Mouse (Mus musculus) layer of hippocampus, adult 2 months (tissue): ENCODE results near the gene H2al1h. TPM values are rescaled to one million over a fixed set of nuclear protein-coding genes. Genes with fewer than 3 reads are reported as not detected.

Experiments used
- DNase-seq, 2 experiments: peaks; one replicate each; pipeline ENCODE4 v3.0.0; 2022; ENCODE audit warnings: low spot score in 2 of 2
- H3K27ac ChIP-seq: fragments of 200-600 bp; 2 replicates; pipeline ENCODE4 v1.8.1; 2022
- H3K4me3 ChIP-seq: fragments of 200-600 bp; 2 replicates; pipeline ENCODE4 v1.8.1; 2022; ENCODE audit warnings: mild to moderate bottlenecking
- CTCF ChIP-seq: fragments of 200-600 bp; conservative IDR thresholded peaks from 2 replicates; pipeline ENCODE4 v1.8.1; 2022; ENCODE audit warnings: antibody characterized with exemption, mild to moderate bottlenecking, moderate library complexity
- total RNA-seq, 2 experiments: library from RNA; stranded (reverse); gene quantifications; 2 replicates each; pipeline ENCODE4 v1.2.3; 2021

The H2al1h gene
- total RNA-seq, 2 experiments from 2014 or later: not detected

DNA sequence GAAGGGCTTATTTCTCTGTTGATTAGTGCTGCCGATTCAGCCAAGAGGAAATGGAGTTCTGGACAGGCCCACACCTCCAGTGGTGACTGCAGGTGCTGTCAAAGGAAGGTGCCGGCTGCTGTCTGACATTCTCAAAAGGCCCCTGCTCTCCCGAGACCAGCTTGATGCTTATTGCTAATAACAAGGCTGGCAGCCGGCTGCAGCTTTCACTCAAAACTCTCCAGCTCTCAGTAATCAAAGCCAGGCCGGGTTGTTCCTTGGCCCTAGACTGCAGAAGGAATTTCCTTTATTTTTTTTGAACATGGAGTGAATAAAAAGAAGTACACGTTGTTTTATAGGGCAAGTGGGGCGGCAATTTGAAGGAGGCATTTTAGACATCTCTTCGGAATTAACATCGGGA, 24.5 kb downstream of the H2al1h start:
- no peak for TF ChIP-seq CTCF
- no peak overlapping the region for H3K4me3 ChIP-seq
- DNase-seq: peak in 1 of 2 experiments; percentile 8
- H3K27ac ChIP-seq: peak overlapping the region; percentile 72

DNA sequence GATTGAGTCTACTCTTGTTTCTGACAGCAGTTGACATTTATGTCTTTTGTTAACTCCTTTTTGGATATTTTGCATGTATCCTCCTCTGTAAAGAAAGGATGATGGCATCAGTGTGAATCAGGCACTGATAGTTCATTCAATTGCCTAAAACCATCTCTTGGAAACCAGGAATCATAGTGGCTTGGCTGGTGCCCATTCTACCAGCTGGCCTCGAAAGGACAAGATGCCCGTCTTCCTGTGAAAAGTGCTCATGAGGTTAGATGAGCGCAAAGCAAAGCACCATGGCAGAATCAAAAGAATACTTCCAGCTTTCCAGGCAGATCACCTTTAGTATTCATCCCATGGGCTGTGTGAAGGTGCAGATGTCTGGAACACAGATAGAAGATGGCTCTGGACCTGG, 25.5 kb downstream of the H2al1h start:
- Histone ChIP-seq H3K4me3 (no peak overlapping the region), H3K27ac (peak overlapping the region; percentile 43; the same call in 1 of the 2 replicates)
- no peak for TF ChIP-seq CTCF
- no peak for DNase-seq

DNA sequence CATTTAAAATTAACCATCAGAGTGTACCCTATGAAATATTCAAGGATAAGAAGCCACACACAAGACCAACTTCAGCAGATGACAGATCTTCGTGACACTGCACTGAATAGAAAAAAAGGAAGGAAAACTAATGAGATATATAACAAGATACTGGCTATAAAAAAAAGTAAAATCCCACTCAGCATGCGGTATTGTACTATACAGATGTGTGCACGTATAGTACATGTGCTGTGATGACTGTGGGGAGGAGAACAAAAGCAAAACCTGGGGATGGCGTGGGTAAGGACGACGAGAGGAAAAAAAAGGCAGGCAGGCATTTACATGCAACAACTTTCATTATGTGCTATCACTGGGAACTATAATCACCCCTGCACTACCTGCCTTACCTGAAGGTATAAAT, 39.5 kb downstream of the H2al1h start:
- Histone ChIP-seq H3K4me3 (no peak overlapping the region), H3K27ac (no peak overlapping the region)
- no peak for DNase-seq
- TF ChIP-seq CTCF: no peak

DNA sequence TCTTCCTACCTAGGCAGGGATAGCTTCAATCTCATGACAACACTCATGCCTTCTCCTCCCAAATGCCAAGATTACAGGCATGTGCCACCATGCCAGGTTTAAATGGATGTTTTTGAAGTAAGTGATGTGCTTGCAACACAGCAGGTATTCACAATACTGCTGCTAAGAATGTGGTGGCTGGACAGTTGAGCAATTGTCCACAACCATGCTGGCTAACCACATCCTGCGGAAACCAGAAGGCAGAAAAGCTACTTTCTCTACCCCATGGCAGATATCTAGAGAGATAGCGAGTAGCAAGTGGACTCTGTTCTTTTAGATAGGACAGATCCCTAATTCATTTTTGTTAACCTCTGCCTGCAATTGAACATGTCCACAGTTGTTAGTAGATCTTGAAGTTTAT, 40.0 kb downstream of the H2al1h start:
- no peak for TF ChIP-seq CTCF
- Histone ChIP-seq H3K27ac (no peak overlapping the region), H3K4me3 (no peak overlapping the region)
- no peak for DNase-seq

DNA sequence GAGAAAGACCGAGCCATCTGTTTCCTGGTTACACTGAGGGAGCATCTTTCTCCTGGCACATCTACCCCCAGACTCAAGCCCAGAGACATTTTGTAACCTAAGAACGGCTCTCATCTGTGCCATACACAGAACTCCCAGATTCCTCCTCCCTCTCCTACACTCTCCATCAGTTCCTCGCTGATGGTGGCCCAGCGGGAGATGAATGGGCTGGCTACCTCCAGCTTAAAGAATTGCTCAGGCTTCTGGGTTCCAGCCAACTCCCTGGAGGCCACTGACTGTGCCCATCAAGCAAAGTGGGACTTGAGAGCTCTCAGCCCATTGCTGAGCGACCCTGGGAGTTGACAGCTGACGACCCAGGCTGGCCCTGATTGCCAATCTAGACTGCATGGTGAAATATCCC, 42.6 kb downstream of the H2al1h start:
- H3K4me3 ChIP-seq: no peak overlapping the region
- no peak overlapping the region for H3K27ac ChIP-seq
- DNase-seq: no peak

DNA sequence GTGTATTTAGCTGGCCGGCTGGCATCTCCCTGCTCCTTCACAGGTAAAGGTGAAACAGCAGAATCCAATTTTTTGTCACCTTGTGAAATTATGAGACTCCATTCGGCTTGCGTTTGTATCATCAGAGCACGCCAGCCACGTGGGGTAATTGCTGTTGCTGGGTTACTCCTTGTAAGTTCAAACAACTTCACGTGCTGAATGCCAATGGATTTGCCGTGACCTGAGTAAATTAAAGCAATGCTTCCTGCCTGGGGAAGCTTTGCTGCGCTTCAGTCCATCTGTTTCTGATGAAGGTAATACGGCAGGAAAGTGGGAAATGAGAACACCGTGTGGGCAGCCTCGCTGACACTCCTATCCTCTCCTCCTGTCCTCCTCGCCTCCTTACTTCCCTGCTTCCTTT, 43.9 kb downstream of the H2al1h start:
- TF ChIP-seq CTCF: no peak
- H3K4me3 ChIP-seq: no peak overlapping the region
- H3K27ac ChIP-seq: no peak overlapping the region
- no peak for DNase-seq

More for the DNA sequence above, 42.6 kb downstream of the H2al1h start:
- TF ChIP-seq CTCF: no peak

Other genes with a start within 250 kb of the H2al1h start
- gene H2al1a, start 22.2 kb upstream of the H2al1h start, total RNA-seq: not detected
- not detected for gene H2al1b, start 19.1 kb upstream of the H2al1h start, total RNA-seq
- not detected for gene H2al1c, start 15.8 kb upstream of the H2al1h start, total RNA-seq
- gene H2al1d, start 12.7 kb upstream of the H2al1h start, total RNA-seq: not detected
- not detected for gene H2al1e, start 9.6 kb upstream of the H2al1h start, total RNA-seq
- gene H2al1f, start 6.3 kb upstream of the H2al1h start, total RNA-seq: not detected
- gene H2al1g, start 3.2 kb upstream of the H2al1h start, total RNA-seq: not detected
- gene H2al1i, start 3.2 kb downstream of the H2al1h start, total RNA-seq: not detected
- gene H2al1j, start 6.3 kb downstream of the H2al1h start, total RNA-seq: not detected